Comparison of ENCODE assay signal across 10 mouse cellular contexts in genomic region chr1:20058245-20058644, GRCm38 (mm10).
DNase-seq lines count a peak whose midpoint lies in the region; ATAC-seq lines count a peak whose summit lies in the region.
"Had no signal": no experiment of that assay in that cellular context is flagged by ENCODE, and none has a peak within 500 bp of the region (broad histone marks: within the 10 kb centered on the region; RNA-seq: fewer than 3 reads in every experiment).

No protein-coding gene starts in this region.

- peak; percentile 9 for DNase-seq in kidney, adult 9 months
- peak; percentile 49 for DNase-seq in adrenal gland, adult 2 months
- peak; percentile 4 for DNase-seq in embryo, embryonic 9.5 days (ENCODE audit: extremely low spot score)
- peak; percentile 49 for DNase-seq in hindbrain, embryonic 10.5 days (ENCODE audit: low spot score)
- no peak for DNase-seq in T-cell, adult 2 months (ENCODE audit: low spot score)
- DNase-seq in c-Kit-positive CD71-positive TER-119-positive erythroid progenitor cells, embryonic 14.5 days (ENCODE audit: low spot score): no peak

- H3K4me1 ChIP-seq in kidney, embryonic 15.5 days: no peaks in the 10 kb centered on the region
- H3K4me1 ChIP-seq in hindbrain, embryonic 10.5 days (replicated peaks): peaks cover 4% of the 10 kb centered on the region
- H3K4me1 ChIP-seq in neural tube, embryonic 14.5 days (ENCODE audit: control insufficient read depth, insufficient read depth, low read length): no peaks in the 10 kb centered on the region
- H3K4me1 ChIP-seq: embryonic facial prominence, embryonic 12.5 days had no signal

- H3K4me3 ChIP-seq in kidney, embryonic 15.5 days (replicated peaks): no peak overlapping the region
- no peak overlapping the region for H3K4me3 ChIP-seq in hindbrain, embryonic 10.5 days
- no peak overlapping the region for H3K4me3 ChIP-seq in neural tube, embryonic 14.5 days (ENCODE audit: low read depth, low read length)
- H3K4me3 ChIP-seq: embryonic facial prominence, embryonic 12.5 days; left cerebral cortex, adult 2 months had no signal

- no peaks in the 10 kb centered on the region for H3K36me3 ChIP-seq in kidney, embryonic 15.5 days
- no peaks in the 10 kb centered on the region for H3K36me3 ChIP-seq in hindbrain, embryonic 10.5 days
- H3K36me3 ChIP-seq in neural tube, embryonic 14.5 days (ENCODE audit: control insufficient read depth, insufficient read depth, low read length): no peaks in the 10 kb centered on the region
- H3K36me3 ChIP-seq: embryonic facial prominence, embryonic 12.5 days had no signal

- WGBS in kidney, embryonic 15.5 days: 65% methylated on average over 3 of the region's 3 CpGs
- 53% methylated on average over 3 of the region's 3 CpGs for WGBS in hindbrain, embryonic 10.5 days
- WGBS in neural tube, embryonic 14.5 days: 38% methylated on average over 3 of the region's 3 CpGs

- no peaks in the 10 kb centered on the region for H3K27me3 ChIP-seq in kidney, embryonic 15.5 days
- no peaks in the 10 kb centered on the region for H3K27me3 ChIP-seq in hindbrain, embryonic 10.5 days (ENCODE audit: insufficient read depth, poor library complexity, severe bottlenecking)
- no peaks in the 10 kb centered on the region for H3K27me3 ChIP-seq in neural tube, embryonic 14.5 days (ENCODE audit: control insufficient read depth, insufficient read depth, low read length)
- H3K27me3 ChIP-seq: embryonic facial prominence, embryonic 12.5 days had no signal

- H3K4me2 ChIP-seq in kidney, embryonic 15.5 days: no peak overlapping the region
- no peak overlapping the region for H3K4me2 ChIP-seq in neural tube, embryonic 14.5 days (ENCODE audit: low read depth, low read length)
- H3K4me2 ChIP-seq: embryonic facial prominence, embryonic 12.5 days had no signal

- no peaks in the 10 kb centered on the region for H3K9me3 ChIP-seq in kidney, embryonic 15.5 days (replicated peaks)
- H3K9me3 ChIP-seq in hindbrain, embryonic 10.5 days: no peaks in the 10 kb centered on the region
- no peaks in the 10 kb centered on the region for H3K9me3 ChIP-seq in neural tube, embryonic 14.5 days (ENCODE audit: control insufficient read depth, low read length)
- H3K9me3 ChIP-seq: embryonic facial prominence, embryonic 12.5 days had no signal

- no peak overlapping the region for H3K27ac ChIP-seq in kidney, embryonic 15.5 days
- H3K27ac ChIP-seq in hindbrain, embryonic 10.5 days: no peak overlapping the region
- H3K27ac ChIP-seq in neural tube, embryonic 14.5 days (ENCODE audit: low read depth, low read length): no peak overlapping the region
- H3K27ac ChIP-seq: embryonic facial prominence, embryonic 12.5 days; left cerebral cortex, adult 2 months had no signal

- no peak for ATAC-seq in kidney, embryonic 15.5 days (replicated peaks; ENCODE audit: low FRiP score)
- ATAC-seq in neural tube, embryonic 14.5 days (ENCODE audit: low read depth): peak; percentile 77; the same call in 1 of the 2 replicates

- no peak overlapping the region for H3K9ac ChIP-seq in kidney, embryonic 15.5 days
- no peak overlapping the region for H3K9ac ChIP-seq in neural tube, embryonic 14.5 days (replicated peaks; ENCODE audit: low read depth, low read length)
- H3K9ac ChIP-seq: embryonic facial prominence, embryonic 12.5 days had no signal

Comparison
In these comparisons a context has a peak if more than half of its experiments do, and no peak if none do; other contexts are left out.
1. DNase-seq: peak in kidney, adult 9 months (single experiment), adrenal gland, adult 2 months (single experiment), embryo, embryonic 9.5 days (single experiment) and hindbrain, embryonic 10.5 days (single experiment); none in T-cell, adult 2 months (single experiment) and c-Kit-positive CD71-positive TER-119-positive erythroid progenitor cells, embryonic 14.5 days (single experiment).